16 mouse cellular contexts compared by ENCODE assay signal in genomic region chr3:34637926-34638325, GRCm38 (mm10). TPM values are rescaled to one million over a fixed set of nuclear protein-coding genes. Genes with fewer than 3 reads are reported as not detected.
DNase-seq lines count a peak whose midpoint lies in the region; ATAC-seq and TF ChIP-seq lines count a peak whose summit lies in the region.
"Had no signal": no experiment of that assay in that cellular context is flagged by ENCODE, and none has a peak within 500 bp of the region (broad histone marks: within the 10 kb centered on the region; RNA-seq: fewer than 3 reads in every experiment).

No protein-coding gene starts in this region.

- no peak for ATAC-seq in embryonic facial prominence, embryonic 13.5 days (ENCODE audit: insufficient number of reproducible peaks, insufficient read depth, low FRiP score, low TSS enrichment, low read depth)
- ATAC-seq in hindbrain, embryonic 11.5 days (ENCODE audit: low FRiP score), result peak; percentile 22; the same call in 1 of the 2 replicates
- ATAC-seq in midbrain, embryonic 15.5 days (replicated peaks), result no peak; the same call in 1 of the 2 replicates
- ATAC-seq: intestine, embryonic 15.5 days had no signal

- H3K4me3 ChIP-seq in embryonic facial prominence, embryonic 13.5 days, result no peak overlapping the region
- peak overlapping the region; percentile 12 for H3K4me3 ChIP-seq in hindbrain, embryonic 11.5 days (ENCODE audit: low read depth, low read length)
- H3K4me3 ChIP-seq in midbrain, embryonic 15.5 days, result peak overlapping the region; percentile 27
- H3K4me3 ChIP-seq: intestine, embryonic 15.5 days had no signal

- TF ChIP-seq POLR2A in brain, embryonic 14.5 days (IDR thresholded peaks at IDR 0.05; ENCODE audit: borderline replicate concordance, extremely low read depth, insufficient read depth, insufficient read length, poor library complexity, severe bottlenecking), result no peak

- no peaks in the 10 kb centered on the region for H3K9me3 ChIP-seq in embryonic facial prominence, embryonic 13.5 days
- H3K9me3 ChIP-seq in hindbrain, embryonic 11.5 days (ENCODE audit: control insufficient read depth, low read length), result no peaks in the 10 kb centered on the region
- no peaks in the 10 kb centered on the region for H3K9me3 ChIP-seq in midbrain, embryonic 15.5 days
- H3K9me3 ChIP-seq: intestine, embryonic 15.5 days had no signal

- H3K36me3 ChIP-seq in embryonic facial prominence, embryonic 13.5 days, result no peaks in the 10 kb centered on the region
- H3K36me3 ChIP-seq in hindbrain, embryonic 11.5 days (ENCODE audit: control insufficient read depth, insufficient read depth, low read length), result no peaks in the 10 kb centered on the region
- no peaks in the 10 kb centered on the region for H3K36me3 ChIP-seq in midbrain, embryonic 15.5 days (replicated peaks)
- H3K36me3 ChIP-seq: intestine, embryonic 15.5 days had no signal

- H3K9ac ChIP-seq in embryonic facial prominence, embryonic 13.5 days, result no peak overlapping the region
- H3K9ac ChIP-seq in hindbrain, embryonic 11.5 days (ENCODE audit: low read depth, low read length), result peak overlapping the region; percentile 36; the same call in 1 of the 2 replicates
- peak overlapping the region; percentile 17; the same call in 1 of the 2 replicates for H3K9ac ChIP-seq in midbrain, embryonic 15.5 days
- H3K9ac ChIP-seq: intestine, embryonic 15.5 days had no signal

- peaks cover 77% of the 10 kb centered on the region for H3K27me3 ChIP-seq in embryonic facial prominence, embryonic 13.5 days
- peaks cover 10% of the 10 kb centered on the region; the same call in 1 of the 2 replicates for H3K27me3 ChIP-seq in hindbrain, embryonic 11.5 days (ENCODE audit: control insufficient read depth, insufficient read depth, low read length)
- H3K27me3 ChIP-seq in midbrain, embryonic 15.5 days (replicated peaks), result peaks cover 9% of the 10 kb centered on the region
- H3K27me3 ChIP-seq: CH12.LX had no signal

- TF ChIP-seq CTCF in brain, embryonic 14.5 days (IDR thresholded peaks at IDR 0.05; ENCODE audit: borderline replicate concordance, extremely low read depth, insufficient read depth, insufficient read length), result no peak

- 24% methylated on average over 5 of the region's 5 CpGs for WGBS in embryonic facial prominence, embryonic 13.5 days
- 14% methylated on average over 5 of the region's 5 CpGs for WGBS in hindbrain, embryonic 11.5 days
- WGBS in midbrain, embryonic 15.5 days, result 4% methylated on average over 5 of the region's 5 CpGs

- H3K4me2 ChIP-seq in embryonic facial prominence, embryonic 13.5 days, result peak overlapping the region; percentile 44
- H3K4me2 ChIP-seq in hindbrain, embryonic 11.5 days (replicated peaks; ENCODE audit: low read depth, low read length), result peak overlapping the region; percentile 31
- peak overlapping the region; percentile 54 for H3K4me2 ChIP-seq in midbrain, embryonic 15.5 days
- H3K4me2 ChIP-seq: intestine, embryonic 15.5 days had no signal

- H3K27ac ChIP-seq in embryonic facial prominence, embryonic 13.5 days, result no peak overlapping the region
- H3K27ac ChIP-seq in hindbrain, embryonic 11.5 days (ENCODE audit: low read depth, low read length), result peak overlapping the region; percentile 61
- H3K27ac ChIP-seq in midbrain, embryonic 15.5 days, result peak overlapping the region; percentile 81
- H3K27ac ChIP-seq: intestine, embryonic 15.5 days had no signal

- DNase-seq in brain, embryonic 14.5 days (ENCODE audit: low read depth), result peak; percentile 72
- DNase-seq in hindbrain, embryonic 11.5 days (ENCODE audit: low spot score), result peak; percentile 25
- DNase-seq in adipocyte (ENCODE audit: low spot score), result no peak
- DNase-seq in layer of hippocampus, postnatal 10 days (ENCODE audit: low spot score in 2 of 2), result no peak
- DNase-seq in urinary bladder, adult 18-20 months (ENCODE audit: low spot score in 2 of 2), result no peak
- DNase-seq: adrenal gland, postnatal 14 days; cerebellum, adult 11-12 months; kidney, postnatal 25 days; lung, postnatal 10 days; right cerebral cortex, postnatal 14 days; thymus, postnatal 4 days had no signal

- peaks cover 25% of the 10 kb centered on the region for H3K4me1 ChIP-seq in embryonic facial prominence, embryonic 13.5 days
- peaks cover 6% of the 10 kb centered on the region; the same call in 1 of the 2 replicates for H3K4me1 ChIP-seq in hindbrain, embryonic 11.5 days (replicated peaks; ENCODE audit: control insufficient read depth, insufficient read depth, low read length)
- H3K4me1 ChIP-seq in midbrain, embryonic 15.5 days, result peaks cover 36% of the 10 kb centered on the region

RNA-seq across cellular contexts. Expression of gene Sox2, which starts 12.3 kb away (rescaled TPM):
- polyA plus RNA-seq in brain, embryonic 14.5 days (2012; rRNA removed), result 101 and 119 TPM in 2 replicates
- polyA plus RNA-seq in embryonic facial prominence, embryonic 13.5 days (2015; fragmentation: Nextera tagmentation; extraction: Ambion mirVana), result 4.1 and 7.3 TPM in 2 replicates
- 25.1 and 36.7 TPM in 2 replicates for polyA plus RNA-seq in hindbrain, embryonic 11.5 days (2014; fragmentation: Nextera tagmentation; extraction: Ambion mirVana)
- 20.7 and 23.2 TPM in 2 replicates for polyA plus RNA-seq in midbrain, embryonic 15.5 days (2015; fragmentation: Nextera tagmentation; extraction: Ambion mirVana)
- 10 to 100 TPM; 50.8 to 52.7 TPM for total RNA-seq in layer of hippocampus, postnatal 10 days (2021)
- total RNA-seq: CH12.LX; liver, adult 2 months had no signal
- polyA plus RNA-seq: liver, adult 2 months had no signal

Comparison
In these comparisons a context has a peak if more than half of its experiments do, and no peak if none do; other contexts are left out.
1. DNase-seq: peak in brain, embryonic 14.5 days (single experiment) and hindbrain, embryonic 11.5 days (single experiment); none in adipocyte (single experiment), layer of hippocampus, postnatal 10 days (0 of 2) and urinary bladder, adult 18-20 months (0 of 2).
2. Peak in every context shown above with its lines, with median percentiles within 50 percentile points of each other: H3K4me2 ChIP-seq.